Mouse (Mus musculus): ENCODE measurements at regions not wholly inside any gene's neighbourhood (a gene's known extent, or its start where the extent isn't known, plus 50 kb on each side); places are given as distances from the start of the nearest gene placed in this dataset.

DNA sequence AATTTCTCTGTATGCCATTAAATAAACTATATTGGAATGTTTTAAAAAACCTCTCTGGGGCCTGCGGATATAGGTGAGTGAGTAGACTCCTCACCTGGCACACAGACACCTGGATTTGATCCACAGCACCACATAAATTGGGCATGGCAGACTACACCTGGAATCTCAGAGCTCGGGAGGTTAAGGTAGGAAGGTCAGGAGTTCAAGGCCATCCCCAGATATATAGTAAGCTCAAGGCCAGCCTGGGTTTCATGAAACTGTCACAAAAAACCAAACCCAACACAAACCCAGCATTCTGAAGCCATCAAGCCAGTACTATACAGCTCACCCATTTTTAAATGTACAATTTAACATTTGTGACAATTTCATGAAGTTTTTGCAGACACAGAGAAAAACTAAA lies 266.6 kb upstream of the Cxcr4 start:
- H3K27me3 ChIP-seq, result no peaks in the 10 kb centered on the region
- H3K27ac ChIP-seq, result no peak overlapping the region
- H3K4me2 ChIP-seq, result no peak overlapping the region
- H3K4me1 ChIP-seq (replicated peaks), result no peaks in the 10 kb centered on the region
- no peak overlapping the region for H3K9ac ChIP-seq
- no peak for ATAC-seq (replicated peaks; ENCODE audit: insufficient number of reproducible peaks, insufficient read depth, low FRiP score, low read depth)
- WGBS, result 78% methylated on average over 2 of the region's 2 CpGs
- no peaks in the 10 kb centered on the region for H3K36me3 ChIP-seq
- H3K9me3 ChIP-seq (replicated peaks), result no peaks in the 10 kb centered on the region
- H3K4me3 ChIP-seq, result no peak overlapping the region

DNA sequence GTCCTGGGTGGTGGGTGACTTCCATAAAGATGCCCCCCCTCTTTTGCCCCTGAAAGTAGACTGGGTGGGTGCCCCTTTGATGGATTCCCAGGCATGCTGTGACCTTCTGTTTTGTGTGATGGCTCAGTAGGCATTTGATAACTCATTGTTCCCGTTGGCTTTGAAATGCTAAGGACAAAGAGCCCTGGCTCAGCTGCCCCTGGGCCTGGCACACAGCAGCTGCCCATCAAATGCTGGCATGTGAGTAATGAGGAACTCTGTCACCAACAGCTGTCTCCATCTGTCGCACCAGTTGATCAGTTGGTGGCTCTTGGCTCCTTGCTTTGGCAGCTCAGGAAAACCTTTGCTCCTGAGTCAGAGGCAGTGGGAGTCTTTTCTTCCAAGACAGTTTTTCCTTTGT lies 264.8 kb upstream of the Cxcr4 start:
- no peaks in the 10 kb centered on the region for H3K4me1 ChIP-seq (replicated peaks)
- ATAC-seq (replicated peaks; ENCODE audit: insufficient number of reproducible peaks, insufficient read depth, low FRiP score, low read depth), result no peak
- H3K9ac ChIP-seq, result no peak overlapping the region
- H3K4me3 ChIP-seq, result no peak overlapping the region
- no peaks in the 10 kb centered on the region for H3K36me3 ChIP-seq
- H3K9me3 ChIP-seq (replicated peaks), result no peaks in the 10 kb centered on the region
- no peaks in the 10 kb centered on the region for H3K27me3 ChIP-seq
- H3K4me2 ChIP-seq, result no peak overlapping the region
- H3K27ac ChIP-seq, result no peak overlapping the region
- 54% methylated on average over 2 of the region's 2 CpGs for WGBS

DNA sequence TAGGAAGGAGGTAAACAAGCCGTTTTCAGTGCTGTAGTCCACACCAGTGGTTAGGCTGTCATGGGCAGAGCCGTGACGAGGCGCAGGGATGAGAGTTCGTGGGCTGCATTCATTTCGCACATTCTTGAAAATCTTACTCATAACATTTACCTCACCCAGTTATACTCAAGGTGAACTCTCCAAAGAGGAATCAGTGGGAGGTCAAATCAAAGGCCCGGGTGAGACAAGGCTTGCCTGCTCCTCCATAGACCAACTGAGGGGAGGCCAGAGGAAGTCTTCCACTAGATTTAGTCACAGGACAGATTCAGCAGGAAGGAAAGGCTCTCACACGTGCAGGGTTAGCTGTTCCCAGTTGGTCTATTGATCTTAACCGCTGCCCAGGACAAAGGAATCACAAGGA lies 262.6 kb upstream of the Cxcr4 start:
- WGBS, result 59% methylated on average over 9 of the region's 9 CpGs

DNA sequence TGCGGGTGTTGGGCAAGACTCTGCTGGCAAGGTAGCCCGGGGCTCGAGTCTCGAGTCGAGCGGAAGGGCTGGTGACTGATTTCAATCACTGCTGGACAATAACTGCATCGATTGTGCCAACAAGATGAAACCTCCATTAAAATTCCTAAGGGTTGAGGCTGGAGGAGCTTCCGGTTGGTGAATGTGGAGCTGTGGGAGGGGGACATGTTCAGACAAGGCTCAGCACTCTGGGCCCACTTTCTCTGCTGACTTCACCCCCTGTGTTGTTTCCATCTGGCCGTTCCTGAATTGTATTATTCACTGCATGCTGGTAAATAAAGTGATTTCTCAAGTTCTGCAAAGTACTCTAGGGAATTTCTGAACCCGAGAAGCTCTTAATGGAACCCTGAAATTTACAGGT lies 261.2 kb upstream of the Cxcr4 start:
- Histone ChIP-seq H3K27ac (no peak overlapping the region), H3K27me3 (no peaks in the 10 kb centered on the region), H3K9me3 (replicated peaks) (no peaks in the 10 kb centered on the region), H3K4me1 (replicated peaks) (no peaks in the 10 kb centered on the region), H3K4me3 (no peak overlapping the region), H3K9ac (no peak overlapping the region), H3K36me3 (no peaks in the 10 kb centered on the region), H3K4me2 (no peak overlapping the region)
- WGBS, result 83% methylated on average over 10 of the region's 10 CpGs
- no peak for ATAC-seq (replicated peaks; ENCODE audit: insufficient number of reproducible peaks, insufficient read depth, low FRiP score, low read depth)

More for the DNA sequence above, 262.6 kb upstream of the Cxcr4 start:
- Histone ChIP-seq H3K27ac (no peak overlapping the region), H3K27me3 (no peaks in the 10 kb centered on the region), H3K4me1 (replicated peaks) (no peaks in the 10 kb centered on the region), H3K4me2 (no peak overlapping the region), H3K9me3 (replicated peaks) (no peaks in the 10 kb centered on the region), H3K9ac (no peak overlapping the region), H3K4me3 (no peak overlapping the region), H3K36me3 (no peaks in the 10 kb centered on the region)
- no peak for ATAC-seq (replicated peaks; ENCODE audit: insufficient number of reproducible peaks, insufficient read depth, low FRiP score, low read depth)

DNA sequence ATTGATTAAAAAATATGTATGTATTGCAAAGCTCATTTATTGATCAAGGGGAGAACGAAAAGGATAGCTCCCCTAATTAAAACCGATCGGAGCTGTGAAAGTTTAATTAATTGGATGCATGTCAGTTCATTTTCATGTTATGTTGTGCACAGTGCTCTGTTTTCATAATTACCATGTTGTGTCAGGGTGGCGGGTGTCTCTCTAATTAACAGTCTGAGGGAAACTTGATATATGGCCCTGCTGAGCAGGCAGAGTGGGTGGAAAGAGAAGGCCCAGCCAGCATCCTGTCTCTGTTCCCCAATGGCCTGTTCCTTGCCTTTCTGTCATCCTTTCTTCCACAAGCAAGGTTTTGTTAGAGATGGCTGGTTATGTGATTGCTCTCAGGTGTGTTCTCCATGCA lies 245.3 kb upstream of the Cxcr4 start:
- Histone ChIP-seq H3K27me3 (no peaks in the 10 kb centered on the region), H3K4me1 (replicated peaks) (no peaks in the 10 kb centered on the region), H3K9ac (no peak overlapping the region), H3K36me3 (no peaks in the 10 kb centered on the region), H3K4me2 (no peak overlapping the region), H3K9me3 (replicated peaks) (no peaks in the 10 kb centered on the region), H3K4me3 (no peak overlapping the region), H3K27ac (no peak overlapping the region)
- 86% methylated on average over 4 of the region's 4 CpGs for WGBS
- ATAC-seq (replicated peaks; ENCODE audit: insufficient number of reproducible peaks, insufficient read depth, low FRiP score, low read depth), result no peak

DNA sequence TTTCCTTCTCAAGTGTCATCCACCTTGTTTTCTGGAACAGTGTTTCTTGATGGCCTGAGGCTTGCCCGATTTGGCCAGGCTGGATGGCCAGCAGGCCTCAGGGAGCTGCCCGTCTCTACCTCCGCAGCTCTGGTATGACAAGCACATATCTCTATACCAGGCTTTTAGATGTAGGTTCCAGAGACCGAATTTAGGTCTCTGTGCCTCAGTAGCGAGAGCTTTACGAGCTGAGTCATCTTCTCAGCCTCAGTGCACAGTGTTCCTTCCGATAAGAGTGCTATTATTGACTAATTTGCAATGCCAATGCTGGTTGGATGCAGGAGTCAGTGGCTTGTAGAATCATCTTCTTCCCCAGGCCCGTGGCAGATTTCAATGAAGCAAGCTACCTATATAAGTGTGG lies 243.4 kb upstream of the Cxcr4 start:
- 78% methylated on average over 8 of the region's 8 CpGs for WGBS
- no peak overlapping the region for H3K4me2 ChIP-seq
- no peak overlapping the region for H3K9ac ChIP-seq
- H3K36me3 ChIP-seq, result no peaks in the 10 kb centered on the region
- no peaks in the 10 kb centered on the region for H3K9me3 ChIP-seq (replicated peaks)
- H3K27ac ChIP-seq, result no peak overlapping the region
- H3K4me1 ChIP-seq (replicated peaks), result no peaks in the 10 kb centered on the region
- no peak overlapping the region for H3K4me3 ChIP-seq
- H3K27me3 ChIP-seq, result no peaks in the 10 kb centered on the region
- no peak for ATAC-seq (replicated peaks; ENCODE audit: insufficient number of reproducible peaks, insufficient read depth, low FRiP score, low read depth)

DNA sequence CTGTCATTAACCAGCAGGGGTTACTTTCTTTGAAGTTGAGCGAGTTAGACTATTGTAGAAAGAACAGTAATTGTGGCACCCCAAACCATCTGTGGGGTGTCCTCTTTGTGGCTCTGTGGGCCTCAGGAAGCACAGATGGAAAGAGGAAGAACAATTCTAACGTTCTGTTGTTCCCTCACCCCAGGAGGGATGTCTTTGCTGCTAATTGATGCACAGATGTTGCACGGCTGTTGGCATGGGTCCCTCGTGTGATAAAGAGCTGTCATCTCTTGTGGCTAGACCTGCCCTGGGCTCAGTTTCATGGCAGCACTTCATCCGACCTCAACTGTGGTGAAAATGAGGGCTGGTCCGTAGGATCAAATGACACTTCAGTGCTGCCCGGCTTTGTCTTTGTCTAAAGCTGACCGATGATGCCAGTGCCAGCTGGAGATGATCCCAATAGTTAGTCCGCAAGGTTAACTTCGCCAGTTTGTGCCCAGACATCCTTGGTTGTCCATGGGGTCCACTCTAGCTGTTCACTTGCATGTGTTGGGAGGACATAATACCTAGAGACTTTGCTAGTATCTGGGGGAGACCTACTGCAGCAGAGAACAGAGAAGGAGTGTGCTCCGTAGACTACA lies 241.1 kb upstream of the Cxcr4 start:
- Histone ChIP-seq H3K9ac (no peak overlapping the region), H3K4me3 (no peak overlapping the region), H3K9me3 (replicated peaks) (no peaks in the 10 kb centered on the region), H3K4me1 (replicated peaks) (no peaks in the 10 kb centered on the region), H3K27me3 (no peaks in the 10 kb centered on the region), H3K36me3 (no peaks in the 10 kb centered on the region), H3K27ac (no peak overlapping the region), H3K4me2 (no peak overlapping the region)
- ATAC-seq (replicated peaks; ENCODE audit: insufficient number of reproducible peaks, insufficient read depth, low FRiP score, low read depth), result no peak
- WGBS, result 34% methylated on average over 11 of the region's 11 CpGs

DNA sequence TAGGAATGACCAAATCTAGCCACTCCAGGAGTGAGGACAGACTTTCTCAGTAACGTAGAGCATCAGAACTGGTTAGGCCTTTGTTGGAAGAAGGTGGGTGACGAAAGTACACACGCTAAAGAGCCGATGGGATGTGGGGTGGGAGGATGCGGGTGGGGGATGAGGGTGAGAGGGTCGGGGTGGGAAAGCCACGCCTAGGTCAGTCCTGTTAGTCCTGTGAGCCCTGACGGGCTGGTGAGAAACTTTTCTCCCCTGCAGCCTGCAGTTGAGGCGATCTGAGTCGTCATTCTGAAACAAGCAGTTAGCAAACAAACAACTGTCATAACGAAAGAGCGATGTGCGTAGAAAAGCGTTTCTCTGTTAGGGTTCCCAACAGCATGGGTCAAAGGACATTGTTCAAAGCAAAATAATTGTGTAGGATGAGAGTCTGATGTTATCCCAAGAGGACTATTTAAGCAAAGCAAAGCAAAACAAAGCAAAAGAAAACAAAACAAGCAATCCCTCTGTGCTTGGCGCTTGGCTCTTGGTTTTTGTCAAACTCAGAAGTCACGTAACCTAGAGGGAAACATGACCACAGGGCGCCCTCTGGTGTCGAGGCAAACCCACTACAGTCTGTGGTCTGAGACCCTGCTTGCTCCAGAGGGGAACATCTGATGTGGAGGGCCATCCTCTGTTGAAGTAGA lies 240.2 kb upstream of the Cxcr4 start:
- peak overlapping the region; percentile 21 for H3K9ac ChIP-seq
- H3K27me3 ChIP-seq, result no peaks in the 10 kb centered on the region
- no peak overlapping the region for H3K27ac ChIP-seq
- ATAC-seq (replicated peaks; ENCODE audit: insufficient number of reproducible peaks, insufficient read depth, low FRiP score, low read depth), result peak; percentile 40; the same call in 1 of the 2 replicates
- peak overlapping the region; percentile 66 for H3K4me2 ChIP-seq
- peak overlapping the region; percentile 41 for H3K4me3 ChIP-seq
- H3K4me1 ChIP-seq (replicated peaks), result no peaks in the 10 kb centered on the region
- no peaks in the 10 kb centered on the region for H3K9me3 ChIP-seq (replicated peaks)
- WGBS, result 20% methylated on average over 18 of the region's 18 CpGs
- H3K36me3 ChIP-seq, result no peaks in the 10 kb centered on the region

DNA sequence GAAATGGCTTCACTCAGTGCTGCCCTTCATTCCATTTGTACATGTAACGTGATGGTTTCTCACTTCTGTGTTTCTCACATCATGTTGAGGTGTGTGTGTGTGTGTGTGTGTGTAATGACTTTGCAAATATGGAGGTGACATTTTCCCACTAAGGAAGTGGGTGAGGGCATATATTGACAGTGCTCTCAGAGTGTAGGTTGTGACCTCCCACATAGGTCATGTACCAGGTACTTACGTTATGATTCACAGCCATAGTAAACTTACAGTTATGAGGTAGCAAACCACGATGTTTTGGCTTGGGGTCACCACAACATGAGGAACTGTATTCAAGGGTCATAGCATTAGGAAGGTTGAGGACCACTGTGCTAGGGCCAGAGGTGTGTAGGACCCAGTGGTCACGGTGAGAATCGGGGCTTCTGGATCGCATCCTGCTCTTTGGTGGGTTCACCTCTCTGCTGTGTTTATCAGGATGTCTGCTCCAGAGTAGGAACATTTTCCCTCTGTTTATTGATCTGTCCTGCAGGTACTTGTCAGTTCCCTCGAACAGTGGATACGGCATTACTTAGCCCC lies 238.7 kb upstream of the Cxcr4 start:
- no peaks in the 10 kb centered on the region for H3K36me3 ChIP-seq
- no peak for ATAC-seq (replicated peaks; ENCODE audit: insufficient number of reproducible peaks, insufficient read depth, low FRiP score, low read depth)
- H3K9me3 ChIP-seq (replicated peaks), result no peaks in the 10 kb centered on the region
- H3K27me3 ChIP-seq, result no peaks in the 10 kb centered on the region
- H3K9ac ChIP-seq, result no peak overlapping the region
- H3K4me1 ChIP-seq (replicated peaks), result no peaks in the 10 kb centered on the region
- 88% methylated on average over 8 of the region's 8 CpGs for WGBS
- no peak overlapping the region for H3K4me3 ChIP-seq
- H3K4me2 ChIP-seq, result no peak overlapping the region
- no peak overlapping the region for H3K27ac ChIP-seq

DNA sequence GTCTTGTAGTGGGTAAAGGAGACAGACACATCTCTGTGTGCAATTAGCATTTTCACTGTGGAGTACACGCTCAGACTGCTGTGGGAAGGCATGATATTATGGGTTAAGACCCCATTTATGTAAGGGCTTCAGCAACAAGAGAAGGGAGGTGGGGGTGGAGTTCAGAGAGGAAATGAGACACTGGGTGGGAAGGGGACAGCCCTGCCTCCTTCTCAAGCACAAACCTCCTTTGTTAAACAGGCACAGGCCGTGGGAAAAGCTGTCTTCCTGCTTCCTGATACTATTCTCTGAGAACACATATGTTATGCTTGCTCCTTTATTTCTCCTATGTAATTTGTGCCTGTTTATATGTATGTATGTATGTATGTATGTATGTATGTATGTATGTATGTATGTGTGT lies 237.4 kb upstream of the Cxcr4 start:
- WGBS, result 48% methylated on average over 2 of the region's 2 CpGs
- H3K9ac ChIP-seq, result no peak overlapping the region
- no peak overlapping the region for H3K4me3 ChIP-seq
- no peak overlapping the region for H3K4me2 ChIP-seq
- H3K27ac ChIP-seq, result no peak overlapping the region
- ATAC-seq (replicated peaks; ENCODE audit: insufficient number of reproducible peaks, insufficient read depth, low FRiP score, low read depth), result no peak
- no peaks in the 10 kb centered on the region for H3K9me3 ChIP-seq (replicated peaks)
- no peaks in the 10 kb centered on the region for H3K4me1 ChIP-seq (replicated peaks)
- H3K27me3 ChIP-seq, result no peaks in the 10 kb centered on the region
- H3K36me3 ChIP-seq, result no peaks in the 10 kb centered on the region

DNA sequence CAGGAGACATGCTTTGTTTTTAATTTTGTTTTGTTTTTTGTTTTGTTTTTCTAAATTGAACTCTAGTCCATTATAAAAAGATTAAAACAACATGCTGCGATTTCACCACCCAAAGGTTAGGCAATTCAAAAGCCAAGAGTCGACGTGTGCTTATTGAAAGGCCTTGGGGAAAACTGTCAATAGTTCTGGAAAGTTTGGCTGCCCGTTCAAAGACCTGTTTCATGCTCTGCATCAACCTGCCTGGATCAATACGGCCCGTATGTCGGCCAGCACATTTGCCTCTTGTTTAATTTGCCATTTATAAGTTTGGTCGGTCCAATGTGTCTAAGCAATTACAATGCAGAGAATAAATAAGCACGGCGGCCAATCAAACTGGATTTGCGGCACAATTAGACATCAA lies 234.3 kb upstream of the Cxcr4 start:
- Histone ChIP-seq H3K9me3 (replicated peaks) (no peaks in the 10 kb centered on the region), H3K4me3 (no peak overlapping the region), H3K4me1 (replicated peaks) (no peaks in the 10 kb centered on the region), H3K36me3 (no peaks in the 10 kb centered on the region), H3K4me2 (no peak overlapping the region), H3K27me3 (no peaks in the 10 kb centered on the region), H3K9ac (no peak overlapping the region), H3K27ac (no peak overlapping the region)
- 84% methylated on average over 11 of the region's 11 CpGs for WGBS
- ATAC-seq (replicated peaks; ENCODE audit: insufficient number of reproducible peaks, insufficient read depth, low FRiP score, low read depth), result no peak
